Mouse (Mus musculus): ENCODE results near the gene Myh9.
A peak's percentile ranks its signal among the peaks of the same experiment; 100 is the strongest.

Gene Myh9

DNA sequence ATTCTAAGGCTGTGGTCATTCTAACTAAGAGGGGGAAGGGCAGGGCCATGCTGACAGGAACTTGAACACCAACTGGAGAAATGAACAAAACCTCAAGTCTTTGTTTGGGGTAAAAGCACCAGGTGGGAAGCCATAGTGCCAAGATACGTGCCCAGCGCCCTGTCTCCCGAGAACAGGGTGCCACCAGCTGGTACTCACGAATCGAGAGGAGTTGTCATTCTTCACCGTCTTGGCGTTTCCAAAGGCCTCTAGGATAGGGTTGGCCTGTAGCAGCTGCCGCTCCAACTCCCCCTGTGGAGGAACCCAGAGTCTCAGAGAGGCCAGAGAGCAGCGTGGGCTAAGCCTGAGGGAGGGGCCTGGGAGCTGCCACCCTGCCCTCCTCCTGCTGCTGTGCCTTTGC lies 49.9 kb downstream of the Myh9 start:
- DNase-seq (ENCODE audit: low read depth in 1 of 2, low spot score in 2 of 2), result no peak

DNA sequence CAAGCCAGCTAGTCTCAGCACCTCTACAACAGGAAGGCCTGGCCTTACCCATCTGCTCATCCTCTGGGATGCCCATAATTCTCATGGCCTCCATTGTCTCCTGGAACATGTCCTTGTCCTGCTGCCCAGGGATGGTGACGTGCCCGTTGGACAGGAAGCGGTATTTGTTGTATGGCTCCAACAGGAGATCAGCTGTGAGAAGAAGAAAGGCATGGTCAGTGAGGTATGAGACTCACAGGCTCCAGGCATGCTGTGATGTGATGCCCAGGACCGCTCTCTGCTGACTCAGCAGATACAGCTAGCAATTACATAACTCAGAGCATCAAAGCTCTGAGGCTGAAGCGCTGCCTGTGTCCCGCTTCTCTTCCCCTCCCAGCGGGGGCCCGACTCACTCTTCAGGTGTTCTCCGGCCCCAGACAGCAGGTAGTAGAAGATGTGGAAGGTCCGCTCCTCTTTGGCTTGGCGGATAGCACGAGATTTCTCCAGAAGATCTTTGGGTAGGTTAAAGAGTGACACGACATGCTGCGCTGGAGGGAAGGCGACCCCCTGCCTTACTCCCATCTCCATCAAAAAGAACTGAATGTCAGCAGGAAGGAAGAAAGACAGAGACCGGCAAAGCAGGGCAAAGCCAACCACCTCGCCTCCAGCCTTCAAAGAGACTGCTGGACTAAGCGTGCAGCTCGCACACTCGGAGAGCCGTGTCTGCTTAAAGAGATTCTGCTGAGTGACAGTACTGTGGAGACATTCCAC lies 51.1 kb downstream of the Myh9 start:
- DNase-seq (ENCODE audit: low read depth in 1 of 2, low spot score in 2 of 2), result no peak

DNA sequence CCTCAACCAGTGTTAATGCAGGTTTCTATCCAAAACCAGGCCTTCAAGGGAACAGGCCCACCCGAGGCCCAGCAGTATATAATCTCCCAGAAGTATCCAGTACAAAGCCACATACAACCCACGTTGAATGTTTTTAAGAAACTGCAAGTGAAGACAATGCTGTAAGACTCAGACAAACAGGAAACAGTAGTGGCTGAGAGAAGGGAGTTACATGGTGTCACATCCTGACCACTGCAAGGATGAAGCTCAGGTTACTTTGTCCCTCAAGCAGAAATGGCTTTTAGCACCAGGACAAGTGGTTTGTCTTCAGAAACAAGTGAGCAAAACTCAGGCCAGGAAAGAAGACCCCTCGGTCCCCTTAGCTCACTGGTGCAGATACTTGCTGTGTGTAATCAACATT lies 52.8 kb downstream of the Myh9 start:
- DNase-seq (ENCODE audit: low read depth in 1 of 2, low spot score in 2 of 2), result no peak

DNA sequence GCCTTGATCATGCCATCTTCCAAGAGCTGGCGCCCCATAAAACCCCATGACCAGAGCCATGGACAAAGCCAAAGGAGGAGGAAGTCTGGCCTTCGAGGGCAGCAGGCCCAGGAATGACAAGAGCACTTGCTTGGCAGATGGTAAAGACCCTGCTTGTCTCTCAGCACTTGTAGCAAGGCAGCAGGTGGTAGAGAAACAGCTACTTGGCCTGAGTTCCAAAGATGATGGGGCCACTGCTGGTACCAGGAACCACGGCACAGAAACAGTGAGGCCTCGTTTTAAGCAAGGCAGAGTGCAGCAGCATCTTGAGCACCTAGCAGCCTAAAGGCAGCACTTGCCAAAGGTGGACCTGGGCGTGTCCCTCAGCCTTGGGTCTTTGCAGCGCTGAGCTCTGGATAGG lies 53.6 kb downstream of the Myh9 start:
- no peak for DNase-seq (ENCODE audit: low read depth in 1 of 2, low spot score in 2 of 2)

DNA sequence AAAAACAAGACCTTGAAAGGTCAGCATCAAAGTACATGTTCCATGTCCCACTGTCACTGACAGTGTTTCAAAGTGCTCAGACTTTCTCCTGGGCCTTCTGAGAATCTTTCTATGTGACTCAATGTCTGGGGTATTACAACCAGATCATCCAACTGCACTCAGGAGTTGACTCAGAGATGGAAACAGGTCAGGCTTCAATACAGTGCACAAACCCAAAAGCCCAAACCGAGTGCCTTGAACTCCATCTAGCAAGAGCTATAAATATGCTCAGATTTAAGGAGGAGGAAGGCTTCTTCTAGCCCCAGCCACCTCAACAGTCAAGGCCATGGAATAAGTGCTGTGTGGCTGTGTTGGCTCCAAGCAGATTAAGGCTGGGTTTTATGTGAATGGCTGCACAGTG lies 56.2 kb downstream of the Myh9 start:
- DNase-seq (ENCODE audit: low read depth in 1 of 2, low spot score in 2 of 2), result no peak

DNA sequence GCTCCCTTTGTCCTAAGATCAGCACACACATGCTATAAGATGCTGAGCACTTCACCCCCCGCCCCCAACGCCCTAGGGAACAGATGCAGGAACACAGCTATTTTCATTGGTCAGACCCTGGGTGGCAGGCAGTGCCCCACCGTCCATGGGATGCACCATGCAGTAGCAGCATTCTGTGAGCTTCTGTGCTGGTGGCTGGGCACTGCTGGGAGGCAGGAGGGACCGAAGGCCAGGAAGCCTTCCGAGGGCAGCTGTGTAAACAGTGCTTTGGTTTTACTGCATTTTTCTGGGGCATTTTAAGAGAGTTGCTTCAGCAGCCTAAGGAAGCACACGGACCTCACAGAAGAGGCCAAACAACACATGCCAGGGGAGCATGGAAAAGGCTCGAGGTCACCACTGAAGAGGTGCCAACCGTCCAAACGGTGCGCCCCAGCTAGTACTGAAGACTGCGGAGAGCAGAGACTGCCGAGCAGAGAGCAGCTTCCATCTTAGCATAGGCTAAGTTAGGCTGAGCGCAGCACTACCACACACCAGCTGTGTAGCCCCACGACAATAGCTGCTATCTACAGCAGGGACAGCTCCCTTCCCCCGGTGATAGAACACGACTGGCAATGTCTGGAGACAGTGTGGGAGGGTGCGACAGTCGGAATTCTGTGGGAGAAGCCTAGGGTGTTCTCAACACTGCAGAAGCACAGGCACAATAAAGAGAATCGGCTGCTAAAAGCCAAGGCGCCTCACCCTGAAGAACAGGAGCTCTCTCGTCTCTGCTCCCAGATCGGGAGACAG lies 57.7 kb downstream of the Myh9 start:
- DNase-seq (ENCODE audit: low read depth in 1 of 2, low spot score in 2 of 2), result no peak

DNA sequence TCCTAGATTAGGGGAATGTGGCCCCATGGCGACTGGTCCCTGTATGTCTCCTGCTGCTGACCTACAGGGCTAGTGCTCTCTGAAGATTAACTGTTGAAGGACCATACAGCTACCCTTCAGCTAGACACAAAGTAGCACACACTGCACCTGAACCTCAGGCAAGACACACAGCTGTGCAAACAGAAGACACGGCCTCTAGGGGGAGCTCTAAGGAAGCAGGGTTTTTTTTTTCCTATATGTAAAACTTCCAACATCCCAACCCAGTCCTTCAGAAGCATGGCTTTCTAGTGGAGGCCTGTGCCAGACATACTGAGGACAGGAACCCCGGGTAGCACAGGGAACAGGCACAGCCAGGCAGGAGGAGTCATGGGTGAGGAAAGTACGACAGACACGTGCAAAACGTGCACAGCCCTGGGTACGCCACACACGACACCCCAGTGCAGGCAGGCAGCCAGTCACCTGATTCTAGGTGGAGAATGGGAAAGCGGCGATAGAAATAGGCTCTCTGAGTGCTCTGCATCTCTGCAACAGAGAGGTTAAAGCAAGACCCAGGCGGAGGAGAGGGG lies 59.4 kb downstream of the Myh9 start:
- DNase-seq (ENCODE audit: low read depth in 1 of 2, low spot score in 2 of 2), result no peak

DNA sequence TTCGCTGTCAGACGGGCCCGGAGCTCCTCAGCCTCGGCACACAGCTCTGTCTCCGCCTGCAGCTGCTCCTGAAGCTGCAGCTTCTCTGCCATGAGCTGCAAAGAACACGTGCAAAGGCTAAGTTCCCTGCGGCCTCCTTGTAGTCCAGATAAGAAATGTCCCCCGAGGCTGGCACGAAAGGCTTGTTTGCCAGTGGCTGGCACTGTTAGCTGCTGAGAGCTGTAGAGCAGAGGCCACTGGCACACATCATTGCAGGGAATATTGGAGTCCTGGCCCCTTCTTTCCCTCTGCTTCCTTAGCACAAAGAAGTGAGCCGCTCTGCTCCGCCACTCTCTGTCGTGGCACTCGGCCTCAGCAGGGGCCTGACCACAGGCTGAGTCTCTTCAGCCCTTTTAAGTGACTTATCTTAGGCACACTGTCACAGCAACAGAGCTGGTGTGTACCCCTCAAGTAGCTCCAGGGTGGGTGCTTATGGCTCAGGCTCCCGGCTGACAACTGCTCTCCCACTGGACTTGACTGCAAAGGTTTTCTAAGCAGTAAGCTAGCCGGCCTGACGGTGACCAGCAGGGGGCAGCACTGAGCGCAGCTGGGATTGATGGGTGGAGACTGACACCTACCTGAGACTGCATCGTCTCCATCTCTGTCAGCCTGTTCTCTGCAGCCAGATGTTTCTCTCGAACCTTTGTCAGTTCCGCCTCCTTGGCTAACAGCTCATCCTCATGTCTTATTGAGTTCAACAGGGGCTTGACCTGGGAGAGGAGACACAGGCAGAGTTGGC lies 66.6 kb downstream of the Myh9 start:
- peak in 1 of 2 experiments; percentile 61 for DNase-seq (ENCODE audit: low read depth in 1 of 2, low spot score in 2 of 2)

DNA sequence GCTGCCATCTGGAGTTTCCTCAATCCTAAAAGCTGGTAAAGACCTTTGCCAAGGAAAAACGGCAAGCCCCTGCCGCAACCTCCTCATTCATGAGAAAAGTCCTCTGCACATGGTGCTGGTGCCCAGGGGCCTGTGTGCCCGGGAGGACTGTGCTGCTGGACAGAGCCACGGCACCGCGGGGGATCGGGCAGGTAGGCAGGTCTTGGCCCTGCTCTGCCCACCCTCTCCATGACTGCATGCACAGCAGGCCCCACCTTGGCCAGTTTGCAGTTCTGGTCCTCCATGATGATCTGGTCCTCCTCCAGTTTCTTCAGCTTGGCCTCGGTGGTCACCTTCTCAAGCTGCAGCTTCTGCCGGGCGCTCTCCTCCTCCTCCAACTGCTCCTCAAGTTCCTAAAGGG lies 67.7 kb downstream of the Myh9 start:
- DNase-seq (ENCODE audit: low read depth in 1 of 2, low spot score in 2 of 2), result no peak

DNA sequence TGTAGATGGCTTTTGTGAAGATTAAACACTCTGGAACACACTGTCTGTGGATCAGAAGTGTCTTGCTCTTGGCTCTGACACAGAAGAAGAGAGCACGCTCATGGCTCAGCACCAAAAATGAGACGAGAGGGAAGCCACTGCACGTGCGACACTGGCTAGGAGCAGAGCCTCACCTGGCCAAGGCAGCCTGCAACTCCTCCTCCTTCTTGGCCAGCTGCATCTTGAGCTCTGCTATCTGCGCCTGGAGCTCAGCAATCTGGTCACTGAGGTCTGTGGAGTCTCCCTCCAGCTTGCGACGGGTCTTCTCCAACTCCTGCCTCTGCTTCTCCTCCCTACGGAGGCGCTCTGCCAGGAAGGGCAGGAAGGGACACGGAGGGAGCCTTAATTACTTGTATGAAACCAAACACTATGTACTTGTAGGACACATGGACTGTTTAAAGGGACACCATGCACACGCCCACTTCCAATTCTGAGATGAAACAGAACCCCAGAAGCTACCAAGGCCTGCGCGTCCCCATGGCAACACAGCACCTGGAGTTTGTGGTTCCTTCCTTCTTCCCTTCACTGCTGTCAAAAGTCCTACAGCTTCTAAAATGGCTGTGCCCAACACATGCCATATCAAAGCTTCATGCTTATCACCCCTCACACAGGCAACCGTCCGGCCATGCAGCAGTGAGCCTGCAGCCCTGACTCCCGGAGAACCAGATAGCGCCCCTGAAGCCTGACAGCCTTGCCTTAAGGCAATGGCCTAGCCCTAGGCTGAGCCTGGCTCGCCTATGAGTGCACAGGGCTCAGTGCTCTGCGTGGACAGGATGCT lies 68.7 kb downstream of the Myh9 start:
- no peak for DNase-seq (ENCODE audit: low read depth in 1 of 2, low spot score in 2 of 2)

DNA sequence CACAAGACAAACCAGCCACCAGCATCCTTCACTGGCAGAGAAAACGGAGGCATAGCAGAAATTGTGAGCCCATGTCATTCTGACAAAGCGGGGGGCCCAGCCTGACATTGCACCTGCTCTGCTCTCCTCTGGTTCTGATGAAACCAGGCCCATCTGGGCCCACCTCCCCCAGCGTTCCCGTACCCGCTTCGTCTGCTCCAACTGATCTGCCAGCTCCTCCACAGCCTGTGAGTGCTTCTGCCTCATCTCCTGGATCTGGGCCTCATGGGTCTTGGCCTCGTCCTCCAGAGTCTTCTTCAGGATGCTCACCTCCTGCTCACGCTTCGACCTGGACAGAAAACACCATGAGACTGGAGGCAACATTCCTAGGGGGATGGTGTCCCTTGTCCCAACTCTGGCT lies 71.0 kb downstream of the Myh9 start:
- no peak for DNase-seq (ENCODE audit: low read depth in 1 of 2, low spot score in 2 of 2)

DNA sequence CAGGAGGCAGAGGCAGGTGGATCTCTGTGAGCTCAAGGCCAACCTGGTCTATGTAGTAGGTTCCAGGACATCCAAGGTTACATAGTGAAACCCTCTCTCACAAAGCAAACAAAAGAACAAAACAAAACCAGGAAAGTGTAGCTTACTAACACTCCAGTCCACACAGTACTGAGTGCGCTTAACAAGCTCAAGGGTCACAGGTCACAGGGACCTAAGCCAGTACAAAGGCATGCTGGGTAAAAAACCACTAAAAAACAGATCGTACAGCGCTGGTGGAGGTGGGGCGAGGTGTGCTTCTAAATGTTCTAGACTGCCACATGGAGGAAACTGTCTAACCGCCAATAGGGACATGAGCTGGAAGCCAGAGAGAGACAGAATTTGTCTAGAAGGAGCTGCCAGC lies 71.6 kb downstream of the Myh9 start:
- DNase-seq (ENCODE audit: low read depth in 1 of 2, low spot score in 2 of 2), result no peak

DNA sequence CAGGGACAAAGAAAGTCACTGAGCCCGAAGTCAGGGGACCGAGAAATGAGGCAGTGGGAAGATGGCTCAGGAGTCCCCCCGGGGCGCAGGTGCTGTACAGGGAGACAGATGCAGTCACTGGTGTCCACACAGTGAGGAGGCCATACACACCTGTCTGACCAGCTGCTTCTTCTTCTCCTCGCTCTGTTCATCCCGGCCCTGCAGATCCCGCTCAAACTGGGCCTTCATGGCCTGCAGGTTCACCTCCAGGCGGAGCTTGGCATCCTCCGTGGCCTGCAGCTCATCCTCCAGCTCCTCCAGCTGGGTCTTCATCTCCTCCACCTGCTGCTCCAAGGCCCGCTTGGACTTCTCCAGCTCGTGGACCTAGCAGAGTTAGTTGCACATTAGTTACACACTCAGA lies 75.0 kb downstream of the Myh9 start:
- DNase-seq (ENCODE audit: low read depth in 1 of 2, low spot score in 2 of 2), result no peak

DNA sequence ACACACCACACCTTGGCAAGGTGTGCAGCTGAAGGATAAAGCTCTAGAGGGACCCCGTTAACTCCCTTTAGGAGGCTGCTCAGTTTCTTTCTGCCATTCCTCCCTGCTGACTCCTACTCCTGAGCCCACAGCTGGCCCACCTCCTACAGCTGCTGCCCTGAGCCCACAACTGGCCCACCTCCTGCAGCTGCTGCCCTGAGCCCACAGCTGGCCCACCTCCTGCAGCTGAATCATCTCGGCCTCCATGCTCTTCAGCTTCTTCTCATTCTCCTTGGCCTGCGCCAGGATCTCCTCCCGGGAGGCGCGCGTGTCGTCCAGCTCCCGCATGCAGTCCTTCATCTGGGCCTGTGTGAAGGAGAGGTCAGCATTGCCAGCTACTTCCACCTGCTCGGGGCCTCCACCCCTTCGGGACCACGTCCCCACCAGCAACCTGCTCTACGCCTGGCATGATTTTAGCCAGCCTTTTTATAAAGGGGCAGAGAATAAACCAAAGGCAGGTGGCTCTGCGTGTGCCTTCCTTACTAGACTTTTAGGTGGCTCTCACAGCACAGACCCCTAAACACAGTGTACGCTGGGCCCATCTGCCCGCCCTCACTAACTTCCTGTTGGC lies 76.4 kb downstream of the Myh9 start:
- DNase-seq (ENCODE audit: low read depth in 1 of 2, low spot score in 2 of 2), result no peak

DNA sequence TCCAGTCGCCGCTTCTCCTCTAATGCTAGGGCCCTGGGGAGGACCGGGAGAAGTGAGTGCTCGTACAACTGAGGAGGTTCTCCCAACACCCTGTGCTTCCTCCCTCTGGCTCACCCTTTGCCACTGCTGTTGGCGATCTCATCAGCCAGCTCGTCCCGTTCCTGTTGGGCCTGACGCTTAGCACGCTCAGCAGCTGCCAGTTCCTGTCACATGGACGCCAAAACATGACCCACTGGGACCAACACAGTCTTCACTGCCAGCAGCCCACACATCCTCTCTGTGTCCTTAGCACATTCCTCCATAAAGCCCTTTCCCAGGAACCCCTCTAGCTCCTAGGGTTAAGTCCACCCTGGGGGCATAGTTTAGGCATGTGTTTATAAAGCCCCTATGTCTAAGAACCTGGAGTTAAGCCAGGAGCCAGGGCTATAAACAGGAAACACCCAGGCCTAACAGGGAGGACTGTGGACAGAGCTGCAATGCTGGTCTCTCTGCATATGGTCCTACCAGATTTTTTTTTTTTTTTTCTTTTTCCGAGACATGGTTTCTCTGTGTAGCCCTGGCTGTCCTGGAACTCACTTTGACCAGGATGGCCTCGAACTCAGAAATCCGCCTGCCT lies 77.5 kb downstream of the Myh9 start:
- DNase-seq (ENCODE audit: low read depth in 1 of 2, low spot score in 2 of 2), result no peak

DNA sequence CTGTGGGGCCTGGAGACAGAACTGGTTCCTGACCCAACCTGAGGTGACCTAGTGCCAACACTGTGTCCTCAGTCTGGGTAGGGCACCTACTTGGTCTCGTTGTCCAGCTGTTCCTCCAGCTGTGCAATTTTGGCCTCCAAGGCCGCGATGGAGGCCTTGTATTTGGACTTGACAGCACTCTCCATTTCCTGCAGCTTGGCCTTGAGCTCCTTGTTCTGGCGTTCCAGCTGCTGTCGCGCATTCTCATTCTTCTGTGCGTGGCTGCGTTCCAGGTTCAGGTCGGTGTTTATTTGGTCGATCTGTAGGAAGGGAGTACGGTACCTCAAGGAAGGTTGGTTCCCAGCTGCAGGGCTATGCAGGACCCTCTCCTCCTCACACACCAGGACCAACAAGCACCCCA lies 78.3 kb downstream of the Myh9 start:
- DNase-seq (ENCODE audit: low read depth in 1 of 2, low spot score in 2 of 2), result no peak

DNA sequence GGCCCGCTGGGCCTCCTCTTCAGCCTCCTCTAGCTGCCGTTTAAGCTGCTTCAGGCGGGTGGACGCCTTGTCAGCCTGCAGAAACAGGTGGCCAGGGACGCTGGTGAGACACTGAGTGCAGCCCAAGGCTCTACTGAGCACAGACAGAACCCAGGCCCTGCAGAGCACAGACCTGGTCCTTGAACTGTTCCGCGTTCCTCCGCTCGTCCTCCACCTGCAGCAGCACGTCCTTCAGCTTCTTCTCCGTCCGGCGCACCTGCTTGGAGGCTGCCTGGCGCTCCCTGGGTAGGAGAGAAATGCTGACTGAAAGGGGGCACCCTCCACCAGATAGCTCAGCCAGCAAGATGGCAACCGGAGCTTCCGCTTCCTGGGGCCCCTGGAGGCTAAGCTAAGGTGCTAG lies 78.9 kb downstream of the Myh9 start:
- DNase-seq (ENCODE audit: low read depth in 1 of 2, low spot score in 2 of 2), result no peak

DNA sequence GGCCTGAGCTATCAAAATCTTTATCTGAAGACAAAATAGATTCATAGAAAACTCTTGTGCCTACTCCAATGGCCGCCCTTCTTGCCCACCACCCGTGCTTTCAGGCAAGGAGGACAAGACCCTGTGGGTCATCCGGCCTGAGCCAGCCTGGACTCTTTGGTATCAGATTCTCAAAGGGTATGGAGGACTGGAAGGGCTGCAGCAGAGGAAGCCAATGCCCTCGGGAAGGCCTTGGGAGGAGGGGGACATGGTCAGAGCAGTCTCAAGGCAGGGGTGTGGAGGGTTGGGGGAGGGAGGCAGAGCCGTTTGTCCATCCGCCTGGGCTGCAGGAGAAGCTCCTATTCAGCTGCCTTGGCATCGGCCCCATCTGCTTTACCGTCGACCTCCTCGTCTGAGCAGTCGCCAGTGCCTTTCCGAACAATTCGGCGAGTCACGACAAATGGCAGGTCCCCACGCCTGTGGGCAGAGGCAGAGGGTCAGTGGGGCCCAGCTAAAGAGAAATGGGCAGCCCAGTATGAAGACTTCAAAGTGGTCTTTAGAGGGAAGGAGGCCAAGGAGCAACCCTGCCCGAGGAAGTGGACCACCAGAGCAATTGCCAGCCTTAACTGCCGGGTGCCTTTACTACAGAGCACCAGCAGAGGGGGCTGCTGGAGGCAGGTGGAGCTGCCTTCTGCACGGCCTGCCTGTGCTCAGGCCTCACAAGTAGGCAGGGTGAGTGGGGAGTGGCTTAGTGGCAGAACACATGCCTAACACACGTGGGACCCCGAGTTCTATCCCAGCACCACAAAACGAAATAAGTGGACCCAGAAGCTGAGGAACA lies 80.2 kb downstream of the Myh9 start:
- DNase-seq (ENCODE audit: low read depth in 1 of 2, low spot score in 2 of 2), result no peak

DNA sequence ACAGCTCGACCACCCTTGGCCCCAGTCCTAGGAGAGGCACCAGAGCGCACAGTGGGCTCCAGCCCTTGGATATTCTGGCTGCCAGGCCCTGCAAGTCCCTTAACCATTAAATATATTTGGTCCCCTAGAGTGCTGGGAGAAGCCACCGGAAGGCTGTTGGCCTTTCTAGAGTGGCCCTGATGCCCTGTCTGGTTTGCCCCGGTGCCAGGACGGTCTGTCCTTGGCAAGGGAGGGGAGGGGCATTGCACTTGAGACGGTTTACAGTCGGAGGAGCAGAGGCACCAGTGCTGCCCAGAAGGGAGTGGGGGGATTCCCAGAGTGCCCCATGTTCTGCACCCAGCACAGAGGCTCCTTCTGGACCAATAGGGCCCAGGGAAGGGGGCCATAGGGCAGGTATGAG lies 80.9 kb downstream of the Myh9 start:
- no peak for DNase-seq (ENCODE audit: low read depth in 1 of 2, low spot score in 2 of 2)
